Mouse (Mus musculus): Measurements from ENCODE around the gene Nav2. TPM values are rescaled to one million over a fixed set of nuclear protein-coding genes. Genes with fewer than 3 reads are reported as not detected.

Gene Nav2
- total and polyA plus RNA-seq, 3 experiments = 20.4 to 49.9 (median 34.4) TPM

DNA sequence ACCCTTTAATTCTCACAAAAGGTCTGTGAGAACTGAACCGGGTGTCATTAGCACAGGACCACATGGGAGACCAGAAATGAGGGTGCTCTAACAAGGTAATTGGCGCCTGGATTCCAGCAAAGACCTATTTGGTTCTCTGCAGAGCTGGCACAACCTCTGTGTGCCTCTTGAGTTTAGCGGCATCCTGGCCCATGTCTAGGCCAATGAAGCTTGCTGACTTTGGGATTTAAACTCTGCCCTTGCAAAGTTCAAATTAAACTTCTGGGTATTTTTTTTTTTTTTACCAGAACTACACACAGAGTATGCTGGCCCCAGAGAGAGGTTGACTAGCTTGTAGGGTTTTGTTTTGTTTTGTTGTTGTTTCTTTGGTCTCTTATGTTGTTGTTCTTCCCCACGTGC lies 617.6 kb downstream of the Nav2 start:
- H3K79me2 ChIP-seq (replicated peaks; ENCODE audit: control insufficient read depth, insufficient read depth, low read length) = no peaks in the 10 kb centered on the region
- no peaks in the 10 kb centered on the region; the same call in 1 of the 2 replicates for H3K36me3 ChIP-seq (ENCODE audit: control insufficient read depth, insufficient read depth, low read length)
- no peak overlapping the region for H3K27ac ChIP-seq
- H3K27me3 ChIP-seq (ENCODE audit: control insufficient read depth, insufficient read depth, low read length) = no peaks in the 10 kb centered on the region
- no peak overlapping the region for H3K4me3 ChIP-seq
- WGBS = 64% methylated on average over 4 of the region's 4 CpGs
- peaks cover 4% of the 10 kb centered on the region for H3K4me1 ChIP-seq (ENCODE audit: control insufficient read depth, insufficient read depth, low read length)
- intact Hi-C loops (cut with DNase I) = no loop called here
- DNase-seq = no peak
- H3K9ac ChIP-seq (ENCODE audit: low read depth, low read length) = no peak overlapping the region
- no peak for TF ChIP-seq EP300 (IDR thresholded peaks at IDR 0.05; ENCODE audit: insufficient read depth, low read depth, low read length)
- no peak for TF ChIP-seq CTCF (IDR thresholded peaks at IDR 0.05)
- TF ChIP-seq POLR2A (IDR thresholded peaks at IDR 0.05; ENCODE audit: insufficient read depth, low read depth, low read length) = no peak

DNA sequence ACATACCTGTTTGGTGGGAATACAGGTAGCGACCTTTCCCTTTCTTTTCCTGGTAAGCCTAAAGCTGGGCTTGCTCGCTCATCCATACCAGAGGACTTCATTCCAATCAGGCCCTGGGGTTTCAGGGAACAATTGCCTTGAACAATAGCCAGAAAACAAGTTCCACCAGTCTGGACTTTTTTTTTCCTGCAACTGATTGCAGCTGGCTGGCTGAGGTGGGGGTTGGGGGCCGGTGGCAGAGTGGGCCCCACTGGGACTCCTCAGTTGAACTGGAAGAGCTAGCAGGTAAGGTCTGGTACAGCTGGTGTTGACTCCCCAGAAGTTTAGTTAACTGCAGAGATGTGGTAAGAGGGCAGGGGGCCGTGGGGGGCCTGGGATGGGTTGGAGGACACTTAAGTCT lies 619.0 kb downstream of the Nav2 start:
- intact Hi-C loops (cut with DNase I) = no loop called here
- 40% methylated on average over 4 of the region's 4 CpGs for WGBS
- Histone ChIP-seq H3K9ac (ENCODE audit: low read depth, low read length) (no peak overlapping the region), H3K36me3 (ENCODE audit: control insufficient read depth, insufficient read depth, low read length) (no peaks in the 10 kb centered on the region; the same call in 1 of the 2 replicates), H3K27ac (no peak overlapping the region), H3K27me3 (ENCODE audit: control insufficient read depth, insufficient read depth, low read length) (no peaks in the 10 kb centered on the region), H3K79me2 (replicated peaks; ENCODE audit: control insufficient read depth, insufficient read depth, low read length) (no peaks in the 10 kb centered on the region), H3K4me3 (no peak overlapping the region), H3K4me1 (ENCODE audit: control insufficient read depth, insufficient read depth, low read length) (no peaks in the 10 kb centered on the region; the same call in none of the 2 replicates)
- no peak for DNase-seq
- TF ChIP-seq EP300 (IDR thresholded peaks at IDR 0.05; ENCODE audit: insufficient read depth, low read depth, low read length) (no peak), CTCF (IDR thresholded peaks at IDR 0.05) (no peak)

DNA sequence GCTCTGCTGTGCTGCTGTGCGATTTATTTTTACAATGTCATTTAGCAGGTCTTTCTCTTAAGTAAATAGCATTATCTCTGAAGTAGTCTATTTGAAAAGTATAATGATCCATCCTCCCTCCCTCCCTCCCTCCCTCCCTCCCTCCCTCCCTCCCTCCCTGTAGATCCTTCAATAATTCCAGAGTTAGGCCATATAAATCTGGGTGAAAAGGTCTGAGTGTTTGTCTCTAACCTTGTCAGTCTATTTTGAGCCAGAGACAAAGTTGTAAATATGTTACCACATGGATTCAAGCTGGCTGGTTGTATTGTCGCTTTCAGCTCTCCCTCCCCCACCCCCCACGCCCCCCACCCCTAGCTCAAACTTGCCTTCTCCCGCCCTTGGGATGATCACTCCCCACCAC lies 619.4 kb downstream of the Nav2 start:
- H3K9ac ChIP-seq (ENCODE audit: low read depth, low read length) = no peak overlapping the region
- H3K4me1 ChIP-seq (ENCODE audit: control insufficient read depth, insufficient read depth, low read length) = no peaks in the 10 kb centered on the region; the same call in none of the 2 replicates
- H3K79me2 ChIP-seq (replicated peaks; ENCODE audit: control insufficient read depth, insufficient read depth, low read length) = no peaks in the 10 kb centered on the region
- H3K4me3 ChIP-seq = no peak overlapping the region
- H3K27me3 ChIP-seq (ENCODE audit: control insufficient read depth, insufficient read depth, low read length) = no peaks in the 10 kb centered on the region
- intact Hi-C loops (cut with DNase I) = no loop called here
- no peaks in the 10 kb centered on the region; the same call in 1 of the 2 replicates for H3K36me3 ChIP-seq (ENCODE audit: control insufficient read depth, insufficient read depth, low read length)
- DNase-seq = no peak
- no peak for TF ChIP-seq EP300 (IDR thresholded peaks at IDR 0.05; ENCODE audit: insufficient read depth, low read depth, low read length)
- no peak for TF ChIP-seq CTCF (IDR thresholded peaks at IDR 0.05)
- no peak for TF ChIP-seq POLR2A (IDR thresholded peaks at IDR 0.05; ENCODE audit: insufficient read depth, low read depth, low read length)
- 17% methylated on average over 4 of the region's 4 CpGs for WGBS
- H3K27ac ChIP-seq = no peak overlapping the region

DNA sequence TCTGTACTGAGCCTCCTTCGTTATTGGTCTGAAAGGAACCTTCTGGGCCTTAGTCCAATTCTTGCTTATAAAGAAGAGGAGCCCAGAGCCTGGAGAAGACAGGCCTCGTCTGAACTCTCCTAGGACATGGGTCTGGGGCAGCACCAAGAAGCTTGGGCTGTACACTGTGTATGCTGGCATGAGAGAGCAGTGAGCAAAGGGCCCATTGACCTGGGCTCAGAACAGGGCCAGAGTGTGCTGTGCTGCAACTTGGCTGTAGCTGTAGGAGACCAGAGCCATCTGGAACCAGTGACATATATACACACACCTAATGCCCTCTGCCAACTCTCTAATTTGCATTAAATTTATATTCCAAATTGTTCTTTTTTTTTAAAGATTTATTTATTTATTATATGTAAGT lies 621.0 kb downstream of the Nav2 start:
- H3K4me3 ChIP-seq = no peak overlapping the region
- no peak overlapping the region for H3K9ac ChIP-seq (ENCODE audit: low read depth, low read length)
- TF ChIP-seq POLR2A (IDR thresholded peaks at IDR 0.05; ENCODE audit: insufficient read depth, low read depth, low read length) (no peak), CTCF (IDR thresholded peaks at IDR 0.05) (no peak), EP300 (IDR thresholded peaks at IDR 0.05; ENCODE audit: insufficient read depth, low read depth, low read length) (no peak)
- H3K4me1 ChIP-seq (ENCODE audit: control insufficient read depth, insufficient read depth, low read length) = no peaks in the 10 kb centered on the region; the same call in 1 of the 2 replicates
- H3K27ac ChIP-seq = no peak overlapping the region
- no peaks in the 10 kb centered on the region; the same call in 1 of the 2 replicates for H3K36me3 ChIP-seq (ENCODE audit: control insufficient read depth, insufficient read depth, low read length)
- 42% methylated on average over 2 of the region's 2 CpGs for WGBS
- H3K27me3 ChIP-seq (ENCODE audit: control insufficient read depth, insufficient read depth, low read length) = no peaks in the 10 kb centered on the region
- intact Hi-C loops (cut with DNase I) = no loop called here
- H3K79me2 ChIP-seq (replicated peaks; ENCODE audit: control insufficient read depth, insufficient read depth, low read length) = no peaks in the 10 kb centered on the region
- DNase-seq = no peak

DNA sequence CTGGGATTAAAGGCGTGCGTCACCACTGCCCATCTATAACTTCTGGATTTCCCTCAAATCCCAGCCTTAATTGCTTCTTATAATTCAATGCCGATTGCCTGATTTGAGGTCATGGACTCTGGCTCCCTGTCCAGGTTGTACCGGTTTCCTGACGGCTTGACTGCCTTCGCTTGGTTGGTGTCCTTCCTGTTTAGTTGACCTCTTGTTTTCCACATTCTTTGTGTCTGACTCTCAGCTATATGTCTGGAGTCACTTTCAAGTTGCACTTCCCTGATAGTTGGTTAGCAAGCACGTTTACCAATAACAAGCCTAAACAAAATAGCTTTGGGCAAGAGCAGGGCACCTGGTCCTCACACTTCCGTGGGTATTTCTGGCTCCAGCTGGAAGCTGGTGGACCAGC lies 625.1 kb downstream of the Nav2 start:
- Histone ChIP-seq H3K27me3 (ENCODE audit: control insufficient read depth, insufficient read depth, low read length) (no peaks in the 10 kb centered on the region), H3K4me1 (ENCODE audit: control insufficient read depth, insufficient read depth, low read length) (no peaks in the 10 kb centered on the region), H3K36me3 (ENCODE audit: control insufficient read depth, insufficient read depth, low read length) (no peaks in the 10 kb centered on the region), H3K9ac (ENCODE audit: low read depth, low read length) (no peak overlapping the region), H3K79me2 (replicated peaks; ENCODE audit: control insufficient read depth, insufficient read depth, low read length) (no peaks in the 10 kb centered on the region), H3K4me3 (no peak overlapping the region), H3K27ac (no peak overlapping the region)
- DNase-seq = no peak
- intact Hi-C loops (cut with DNase I) = no loop called here
- 65% methylated on average over 8 of the region's 8 CpGs for WGBS
- TF ChIP-seq CTCF (IDR thresholded peaks at IDR 0.05) (no peak), EP300 (IDR thresholded peaks at IDR 0.05; ENCODE audit: insufficient read depth, low read depth, low read length) (no peak), POLR2A (IDR thresholded peaks at IDR 0.05; ENCODE audit: insufficient read depth, low read depth, low read length) (no peak)

DNA sequence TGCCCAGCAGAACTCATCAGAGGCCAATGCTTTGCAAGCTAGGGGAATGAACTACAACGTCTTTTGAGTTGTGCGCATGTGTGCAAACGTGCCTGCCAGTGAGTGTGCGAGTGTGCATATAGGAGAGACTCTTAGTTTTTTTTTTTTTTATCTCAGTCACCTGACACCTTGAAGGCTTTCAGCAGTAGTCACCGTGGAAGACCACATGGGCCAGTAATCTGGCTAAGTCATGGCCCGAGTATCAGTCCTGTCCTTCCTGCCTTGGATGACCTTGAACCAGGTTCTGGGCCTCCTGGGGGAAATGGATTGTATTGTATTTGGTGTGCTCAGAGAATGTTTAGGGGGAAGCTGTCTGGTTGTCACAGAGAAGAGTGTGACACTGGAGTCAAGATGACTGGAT lies 625.7 kb downstream of the Nav2 start:
- H3K27me3 ChIP-seq (ENCODE audit: control insufficient read depth, insufficient read depth, low read length) = no peaks in the 10 kb centered on the region
- DNase-seq = no peak
- no peak for TF ChIP-seq POLR2A (IDR thresholded peaks at IDR 0.05; ENCODE audit: insufficient read depth, low read depth, low read length)
- TF ChIP-seq CTCF (IDR thresholded peaks at IDR 0.05) = no peak
- no peak for TF ChIP-seq EP300 (IDR thresholded peaks at IDR 0.05; ENCODE audit: insufficient read depth, low read depth, low read length)
- no peak overlapping the region for H3K9ac ChIP-seq (ENCODE audit: low read depth, low read length)
- no peak overlapping the region for H3K27ac ChIP-seq
- intact Hi-C loops (cut with DNase I) = no loop called here
- no peaks in the 10 kb centered on the region for H3K36me3 ChIP-seq (ENCODE audit: control insufficient read depth, insufficient read depth, low read length)
- 56% methylated on average over 6 of the region's 6 CpGs for WGBS
- H3K79me2 ChIP-seq (replicated peaks; ENCODE audit: control insufficient read depth, insufficient read depth, low read length) = no peaks in the 10 kb centered on the region
- H3K4me3 ChIP-seq = no peak overlapping the region
- H3K4me1 ChIP-seq (ENCODE audit: control insufficient read depth, insufficient read depth, low read length) = no peaks in the 10 kb centered on the region

Measured in heart, adult 2 months (tissue).